Mouse (Mus musculus) midbrain, embryonic 16.5 days (tissue): ENCODE results near the gene Wdr37. TPM values are rescaled to one million over a fixed set of nuclear protein-coding genes. Genes with fewer than 3 reads are reported as not detected.

Source experiments
- ATAC-seq: fragments of 200-750 bp; cut with Nextera tagmentation; 2 replicates; pipeline ENCODE4 v1.8.0; 2017; ENCODE audit warnings: moderate TSS enrichment
- H3K27ac ChIP-seq: fragments of 300-500 bp; sonication (generic); 2 replicates; pipeline ENCODE4 v1.5.1; 2014; ENCODE audit warnings: mild to moderate bottlenecking, low read length, mixed read lengths
- H3K27me3 ChIP-seq: fragments of 300-500 bp; sonication (generic); 2 replicates; pipeline ENCODE4 v1.6.1; 2014; ENCODE audit warnings: low read depth, low read length, mixed read lengths; ENCODE audit not compliant: control insufficient read depth, insufficient read depth
- H3K36me3 ChIP-seq: fragments of 300-500 bp; sonication (generic); 2 replicates; pipeline ENCODE4 v1.6.1; 2014; ENCODE audit warnings: mild to moderate bottlenecking, low read length, moderate library complexity, mixed read lengths; ENCODE audit not compliant: control insufficient read depth, insufficient read depth
- H3K4me1 ChIP-seq: fragments of 300-500 bp; sonication (generic); 2 replicates; pipeline ENCODE4 v1.6.1; 2014; ENCODE audit warnings: mild to moderate bottlenecking, low read length, mixed read lengths; ENCODE audit not compliant: control insufficient read depth, insufficient read depth
- H3K4me2 ChIP-seq: fragments of 300-500 bp; sonication (generic); 2 replicates; pipeline ENCODE4 v1.6.1; 2014; ENCODE audit warnings: mild to moderate bottlenecking, low read length, mixed read lengths
- H3K4me3 ChIP-seq: fragments of 300-500 bp; sonication (generic); 2 replicates; pipeline ENCODE4 v1.5.1; 2014; ENCODE audit warnings: low read depth, mild to moderate bottlenecking, low read length, moderate library complexity, mixed read lengths
- H3K9ac ChIP-seq: fragments of 300-500 bp; sonication (generic); 2 replicates; pipeline ENCODE4 v1.6.1; 2014; ENCODE audit warnings: low read depth, low read length, mixed read lengths
- H3K9me3 ChIP-seq: fragments of 300-500 bp; sonication (generic); replicated peaks from 2 replicates; pipeline ENCODE4 v1.6.1; 2014; ENCODE audit warnings: mild to moderate bottlenecking, low read length, mixed read lengths; ENCODE audit not compliant: control insufficient read depth, poor library complexity, severe bottlenecking
- WGBS: fragments of 180-500 bp; shearing (Covaris S2); extraction: QIAGEN DNeasy Blood & Tissue Kit; methylation state at CpG from one replicate; pipeline ENCODE4 v1.1.7; 2014; 5-methylcytosine and 5-hydroxymethylcytosine counted together
- polyA plus RNA-seq: library from polyadenylated mRNA; unstranded; fragments of >200 nt; fragmentation: Nextera tagmentation; extraction: Ambion mirVana; gene quantifications from 2 replicates; pipeline ENCODE4 v1.2.1, GENCODE M21; 2015

The Wdr37 gene
- polyA plus RNA-seq, 1 experiment from 2014 or later: 57.5 TPM

GRCm38 (mm10) chr13:8831546-8832251, 40.0 kb downstream of the Wdr37 start:
- no peak overlapping the region for H3K4me3 ChIP-seq
- peaks cover 31% of the 10 kb centered on the region for H3K36me3 ChIP-seq
- no peak overlapping the region for H3K4me2 ChIP-seq
- H3K27me3 ChIP-seq: no peaks in the 10 kb centered on the region
- H3K4me1 ChIP-seq: 0 out of 2 replicates have a peak, but pooled peaks cover 4% of the 10 kb centered on the region
- H3K27ac ChIP-seq: no peak overlapping the region
- no peak overlapping the region for H3K9ac ChIP-seq
- WGBS: 87% methylated on average over 7 of the region's 7 CpGs
- no peaks in the 10 kb centered on the region for H3K9me3 ChIP-seq
- ATAC-seq: no peak

- Histone ChIP-seq H3K27me3 (no peaks in the 10 kb centered on the region), H3K27ac (no peak overlapping the region), H3K4me1 (0 out of 2 replicates have a peak, but pooled peaks cover 4% of the 10 kb centered on the region), H3K4me3 (no peak overlapping the region), H3K36me3 (peaks cover 21% of the 10 kb centered on the region), H3K9ac (no peak overlapping the region), H3K9me3 (no peaks in the 10 kb centered on the region), H3K4me2 (no peak overlapping the region)
- no peak for ATAC-seq
Measured at GRCm38 (mm10) chr13:8830696-8831095, 41.0 kb downstream of the Wdr37 start.

DNA sequence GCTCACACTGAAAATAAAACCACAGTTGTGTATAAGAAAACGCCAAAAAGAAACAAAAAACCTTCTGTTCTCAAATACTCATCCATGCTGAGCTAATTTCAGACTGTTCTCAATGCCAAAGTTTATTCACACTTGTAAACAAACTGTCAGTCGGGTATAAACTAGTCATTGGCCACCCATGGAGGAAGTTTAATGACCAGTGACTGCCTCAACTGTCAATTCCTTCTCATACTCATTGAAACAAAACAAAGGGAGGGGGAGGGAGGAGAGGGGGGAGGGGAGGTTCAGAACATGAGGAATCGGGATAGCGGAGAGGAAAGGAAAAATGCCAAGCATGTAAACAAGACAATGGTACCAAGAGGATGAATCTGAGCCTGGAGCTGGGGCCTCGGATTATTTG, 41.9 kb downstream of the Wdr37 start:
- ATAC-seq: no peak
- H3K36me3 ChIP-seq: peaks cover 16% of the 10 kb centered on the region; the same call in 1 of the 2 replicates
- no peak overlapping the region for H3K4me2 ChIP-seq
- no peak overlapping the region for H3K27ac ChIP-seq
- 0 out of 2 replicates have a peak, but pooled peaks cover 4% of the 10 kb centered on the region for H3K4me1 ChIP-seq
- 62% methylated on average over 5 of the region's 5 CpGs for WGBS
- H3K9me3 ChIP-seq: no peaks in the 10 kb centered on the region
- H3K4me3 ChIP-seq: no peak overlapping the region
- no peak overlapping the region for H3K9ac ChIP-seq
- H3K27me3 ChIP-seq: no peaks in the 10 kb centered on the region

DNA sequence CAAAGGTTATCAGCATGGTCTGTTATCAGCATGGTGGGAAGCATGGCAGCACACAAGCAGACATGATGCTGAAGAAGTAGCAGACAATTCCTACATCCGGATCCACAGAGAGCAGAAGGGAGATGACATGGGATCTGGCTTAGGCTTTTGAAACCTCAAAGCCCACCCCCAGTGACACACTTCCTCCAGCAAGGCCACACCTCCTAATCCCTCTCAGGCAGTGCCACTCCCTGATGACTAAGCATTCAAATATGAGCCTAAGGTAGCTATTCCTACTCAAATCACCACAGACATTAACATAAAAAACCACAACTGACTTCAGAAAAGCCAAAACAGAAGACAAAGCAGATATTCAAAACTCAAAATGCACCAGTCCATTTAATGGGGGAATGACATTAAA, 42.8 kb downstream of the Wdr37 start:
- 88% methylated on average over 1 of the region's 1 CpGs for WGBS

DNA sequence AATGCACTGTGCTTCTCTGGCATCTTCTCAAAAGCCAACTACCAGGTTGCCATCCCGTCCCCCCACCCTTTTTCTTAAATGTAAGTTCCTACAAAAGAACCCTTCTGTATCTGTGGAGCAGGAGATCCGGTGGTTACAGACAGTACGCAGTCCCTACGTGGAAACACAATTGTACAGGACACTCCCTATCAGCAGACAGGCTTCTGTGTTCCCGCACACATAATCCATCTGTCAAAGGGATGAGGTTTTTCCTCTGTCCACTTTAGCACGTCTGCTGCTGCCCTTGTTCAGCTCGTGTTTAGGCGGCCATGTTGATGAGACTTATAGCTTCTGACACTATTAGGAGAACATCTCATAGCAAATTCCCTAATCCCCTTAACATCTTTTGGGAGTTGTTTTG, 48.2 kb downstream of the Wdr37 start:
- no peak; the same call in 1 of the 2 replicates for ATAC-seq
- Histone ChIP-seq H3K9me3 (no peaks in the 10 kb centered on the region), H3K4me1 (no peaks in the 10 kb centered on the region), H3K9ac (no peak overlapping the region), H3K4me3 (no peak overlapping the region), H3K36me3 (peaks cover 14% of the 10 kb centered on the region), H3K4me2 (no peak overlapping the region), H3K27me3 (no peaks in the 10 kb centered on the region), H3K27ac (0 out of 2 replicates have a peak overlapping the region, but pooled peaks have one; percentile 26)
- WGBS: 61% methylated on average over 8 of the region's 8 CpGs

More for the DNA sequence above, 42.8 kb downstream of the Wdr37 start:
- H3K9me3 ChIP-seq: no peaks in the 10 kb centered on the region
- H3K36me3 ChIP-seq: peaks cover 15% of the 10 kb centered on the region; the same call in 1 of the 2 replicates
- no peak overlapping the region for H3K9ac ChIP-seq
- H3K27me3 ChIP-seq: no peaks in the 10 kb centered on the region
- no peak for ATAC-seq
- no peak overlapping the region for H3K27ac ChIP-seq
- H3K4me3 ChIP-seq: no peak overlapping the region
- H3K4me1 ChIP-seq: 0 out of 2 replicates have a peak, but pooled peaks cover 4% of the 10 kb centered on the region
- H3K4me2 ChIP-seq: no peak overlapping the region

DNA sequence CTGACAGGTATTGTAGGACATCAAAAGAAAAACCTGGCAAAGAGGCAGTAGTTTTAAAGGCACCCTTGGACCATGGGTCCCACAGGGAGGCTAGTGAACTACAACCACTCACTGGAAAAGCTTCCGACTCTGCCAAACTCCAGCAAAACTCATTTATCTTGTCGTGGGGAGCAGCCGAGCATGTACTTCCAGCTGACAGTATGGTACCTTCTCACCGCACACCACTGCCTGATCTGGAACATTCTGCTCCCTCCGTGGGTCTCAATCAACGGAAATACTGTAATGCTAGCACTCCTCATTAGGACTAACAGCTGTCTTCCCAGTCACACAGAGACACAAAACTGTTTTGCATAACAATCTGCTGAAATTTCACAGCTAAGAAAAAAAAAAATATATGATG, 48.6 kb downstream of the Wdr37 start:
- Histone ChIP-seq H3K9me3 (no peaks in the 10 kb centered on the region), H3K4me1 (no peaks in the 10 kb centered on the region), H3K27ac (0 out of 2 replicates have a peak overlapping the region, but pooled peaks have one; percentile 26), H3K4me3 (no peak overlapping the region), H3K4me2 (no peak overlapping the region), H3K27me3 (no peaks in the 10 kb centered on the region), H3K9ac (no peak overlapping the region), H3K36me3 (peaks cover 12% of the 10 kb centered on the region)
- ATAC-seq: no peak
- 54% methylated on average over 6 of the region's 6 CpGs for WGBS

DNA sequence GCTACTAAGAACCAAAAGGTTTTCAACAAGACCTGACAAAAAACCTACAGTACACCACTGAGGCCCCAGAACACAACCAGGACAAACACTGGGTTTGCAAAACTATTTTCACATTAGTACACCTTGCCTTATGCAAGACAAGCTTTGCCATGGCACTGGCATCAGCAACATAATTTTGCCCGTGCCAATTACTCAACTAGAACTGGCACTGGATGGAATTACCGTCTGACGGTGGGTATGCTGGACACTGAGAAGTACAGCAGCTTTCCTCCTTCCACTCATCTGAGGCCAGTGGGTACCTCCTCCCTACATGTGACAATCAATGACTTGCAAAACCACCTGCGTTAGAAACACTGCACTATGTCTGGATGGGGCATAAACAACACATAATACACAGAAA, 49.5 kb downstream of the Wdr37 start:
- 91% methylated on average over 4 of the region's 4 CpGs for WGBS
- Histone ChIP-seq H3K27ac (no peak overlapping the region), H3K4me1 (no peaks in the 10 kb centered on the region), H3K27me3 (no peaks in the 10 kb centered on the region), H3K4me2 (no peak overlapping the region), H3K4me3 (no peak overlapping the region), H3K9ac (no peak overlapping the region), H3K36me3 (peaks cover 12% of the 10 kb centered on the region), H3K9me3 (no peaks in the 10 kb centered on the region)
- ATAC-seq: no peak

GRCm38 (mm10) chr13:8805931-8806330, 65.8 kb downstream of the Wdr37 start:
- ATAC-seq: no peak
- peaks cover 8% of the 10 kb centered on the region; the same call in 1 of the 2 replicates for H3K36me3 ChIP-seq
- WGBS: 97% methylated on average over 2 of the region's 2 CpGs

DNA sequence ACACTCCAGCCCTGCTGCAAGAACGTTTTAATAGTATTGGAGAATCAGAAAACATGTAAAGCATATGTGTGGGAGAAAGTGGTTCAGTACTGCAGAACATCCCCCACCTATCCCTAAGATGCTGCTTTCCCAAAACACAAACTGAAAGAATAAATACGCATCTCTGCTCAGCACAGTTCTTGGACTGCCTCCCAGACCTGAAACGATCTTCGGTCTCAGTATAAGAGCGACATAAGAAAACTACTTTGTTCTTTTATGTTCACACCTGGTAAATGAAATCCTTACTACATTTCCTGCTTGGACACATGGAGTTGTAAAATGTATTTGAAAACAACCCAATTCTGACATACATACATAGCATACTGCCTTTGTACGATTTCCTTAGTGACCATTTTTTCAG, 71.1 kb downstream of the Wdr37 start:
- Histone ChIP-seq H3K4me2 (no peak overlapping the region), H3K27me3 (no peaks in the 10 kb centered on the region), H3K27ac (no peak overlapping the region), H3K36me3 (peaks cover 6% of the 10 kb centered on the region; the same call in 1 of the 2 replicates), H3K9me3 (no peaks in the 10 kb centered on the region), H3K4me1 (no peaks in the 10 kb centered on the region), H3K4me3 (no peak overlapping the region), H3K9ac (no peak overlapping the region)
- 84% methylated on average over 6 of the region's 6 CpGs for WGBS
- no peak for ATAC-seq

More at GRCm38 (mm10) chr13:8805931-8806330, 65.8 kb downstream of the Wdr37 start:
- Histone ChIP-seq H3K4me3 (no peak overlapping the region), H3K9ac (no peak overlapping the region), H3K9me3 (no peaks in the 10 kb centered on the region), H3K27ac (no peak overlapping the region), H3K27me3 (no peaks in the 10 kb centered on the region), H3K4me2 (no peak overlapping the region), H3K4me1 (no peaks in the 10 kb centered on the region)
